Comparison of ENCODE assay signal across 8 mouse cellular contexts in genomic region chr1:104769250-104769607, GRCm38 (mm10). TPM values are rescaled to one million over a fixed set of nuclear protein-coding genes. Genes with fewer than 3 reads are reported as not detected.
DNase-seq lines count a peak whose midpoint lies in the region; ATAC-seq and TF ChIP-seq lines count a peak whose summit lies in the region.

No protein-coding gene starts in this region.

- peak overlapping the region; percentile 21; the same call in 1 of the 2 replicates for H3K4me3 ChIP-seq in lung, postnatal 0 days (ENCODE audit: low read depth, low read length)
- peak overlapping the region; percentile 63 for H3K4me3 ChIP-seq in hindbrain, embryonic 15.5 days
- H3K4me3 ChIP-seq in midbrain, embryonic 10.5 days: peak overlapping the region; percentile 77
- H3K4me3 ChIP-seq in stomach, postnatal 0 days (ENCODE audit: low read depth, low read length): peak overlapping the region; percentile 36

- H3K4me1 ChIP-seq in lung, postnatal 0 days (ENCODE audit: insufficient read depth, low read depth, low read length): no peaks in the 10 kb centered on the region
- H3K4me1 ChIP-seq in hindbrain, embryonic 15.5 days (replicated peaks): peaks cover 6% of the 10 kb centered on the region
- peaks cover 27% of the 10 kb centered on the region for H3K4me1 ChIP-seq in midbrain, embryonic 10.5 days
- H3K4me1 ChIP-seq in stomach, postnatal 0 days (replicated peaks; ENCODE audit: control insufficient read depth, insufficient read depth): no peaks in the 10 kb centered on the region; the same call in 1 of the 2 replicates

- peak; percentile 8 for DNase-seq in lung, postnatal 0 days (ENCODE audit: low spot score)
- no peak for DNase-seq in lung, postnatal 10 days
- peak; percentile 59 for DNase-seq in embryo, embryonic 11 days
- peak; percentile 66 for DNase-seq in midbrain, embryonic 10.5 days (ENCODE audit: low spot score)
- DNase-seq in stomach, postnatal 0 days (ENCODE audit: low spot score): peak; percentile 18
- no peak for DNase-seq in spleen, postnatal 10 days (ENCODE audit: low spot score in 2 of 2)
- DNase-seq in lung, adult 18-20 months: no peak

- no peaks in the 10 kb centered on the region for H3K36me3 ChIP-seq in lung, postnatal 0 days (ENCODE audit: insufficient read depth, low read length)
- no peaks in the 10 kb centered on the region for H3K36me3 ChIP-seq in hindbrain, embryonic 15.5 days
- no peaks in the 10 kb centered on the region for H3K36me3 ChIP-seq in midbrain, embryonic 10.5 days
- H3K36me3 ChIP-seq in stomach, postnatal 0 days (ENCODE audit: control insufficient read depth, insufficient read depth, low read length): no peaks in the 10 kb centered on the region

- no peak overlapping the region for H3K9ac ChIP-seq in lung, postnatal 0 days (replicated peaks; ENCODE audit: low read depth)
- peak overlapping the region; percentile 68 for H3K9ac ChIP-seq in hindbrain, embryonic 15.5 days
- no peak overlapping the region for H3K9ac ChIP-seq in stomach, postnatal 0 days (ENCODE audit: low read length)

- TF ChIP-seq CTCF in lung, postnatal 0 days (IDR thresholded peaks at IDR 0.05): no peak
- 0 out of 2 replicates have a peak, but pooled peaks have one; percentile 2 for TF ChIP-seq CTCF in stomach, postnatal 0 days (IDR thresholded peaks at IDR 0.05; ENCODE audit: low read depth)

- no peak overlapping the region for H3K27ac ChIP-seq in lung, postnatal 0 days (ENCODE audit: low read length)
- H3K27ac ChIP-seq in hindbrain, embryonic 15.5 days (replicated peaks): peak overlapping the region; percentile 73
- H3K27ac ChIP-seq in midbrain, embryonic 10.5 days (replicated peaks): peak overlapping the region; percentile 78
- H3K27ac ChIP-seq in stomach, postnatal 0 days (replicated peaks): no peak overlapping the region

- peak overlapping the region; percentile 55 for H3K4me2 ChIP-seq in lung, postnatal 0 days (replicated peaks; ENCODE audit: low read depth, low read length)
- peak overlapping the region; percentile 99 for H3K4me2 ChIP-seq in hindbrain, embryonic 15.5 days
- peak overlapping the region; percentile 66 for H3K4me2 ChIP-seq in stomach, postnatal 0 days (replicated peaks; ENCODE audit: low read depth)

- 1% methylated on average over 12 of the region's 12 CpGs for WGBS in lung, postnatal 0 days
- 0% methylated on average over 12 of the region's 12 CpGs for WGBS in hindbrain, embryonic 15.5 days
- 2% methylated on average over 12 of the region's 12 CpGs for WGBS in midbrain, embryonic 10.5 days
- WGBS in stomach, postnatal 0 days: 1% methylated on average over 12 of the region's 12 CpGs

- TF ChIP-seq EP300 in lung, postnatal 0 days (IDR thresholded peaks at IDR 0.05): no peak
- no peak for TF ChIP-seq EP300 in stomach, postnatal 0 days (optimal IDR thresholded peaks at IDR 0.05)

- ATAC-seq in lung, postnatal 0 days: no peak; the same call in 1 of the 2 replicates
- peak; percentile 79 for ATAC-seq in hindbrain, embryonic 15.5 days (ENCODE audit: low FRiP score, low read depth)
- no peak for ATAC-seq in stomach, postnatal 0 days (ENCODE audit: low FRiP score, low TSS enrichment)

- H3K27me3 ChIP-seq in lung, postnatal 0 days (replicated peaks; ENCODE audit: insufficient read depth, low read length): 0 out of 2 replicates have a peak, but pooled peaks cover 5% of the 10 kb centered on the region
- H3K27me3 ChIP-seq in hindbrain, embryonic 15.5 days: no peaks in the 10 kb centered on the region
- peaks cover 29% of the 10 kb centered on the region for H3K27me3 ChIP-seq in midbrain, embryonic 10.5 days (ENCODE audit: low read depth, poor library complexity, severe bottlenecking)
- 0 out of 2 replicates have a peak, but pooled peaks cover 3% of the 10 kb centered on the region for H3K27me3 ChIP-seq in stomach, postnatal 0 days (ENCODE audit: control insufficient read depth, insufficient read depth, low read length)

- H3K9me3 ChIP-seq in lung, postnatal 0 days (ENCODE audit: low read length): no peaks in the 10 kb centered on the region
- no peaks in the 10 kb centered on the region for H3K9me3 ChIP-seq in hindbrain, embryonic 15.5 days
- H3K9me3 ChIP-seq in midbrain, embryonic 10.5 days (replicated peaks): no peaks in the 10 kb centered on the region
- H3K9me3 ChIP-seq in stomach, postnatal 0 days (ENCODE audit: control insufficient read depth, low read length): no peaks in the 10 kb centered on the region

RNA-seq across cellular contexts. Expression of gene Cdh20, which starts 0.9 kb away (rescaled TPM):
- 0.04 and 0.05 TPM in 2 replicates for polyA plus RNA-seq in lung, postnatal 0 days (2015; fragmentation: Nextera tagmentation; extraction: Ambion mirVana)
- polyA plus RNA-seq in hindbrain, embryonic 15.5 days (2015; fragmentation: Nextera tagmentation; extraction: Ambion mirVana): 4.4 and 5.0 TPM in 2 replicates
- 1.4 and 1.7 TPM in 2 replicates for polyA plus RNA-seq in midbrain, embryonic 10.5 days (2016; fragmentation: Nextera tagmentation; extraction: Ambion mirVana)
- polyA plus RNA-seq in stomach, postnatal 0 days (2015; fragmentation: Nextera tagmentation; extraction: Ambion mirVana): 0.07 and 0.10 TPM in 2 replicates

Comparison
In these comparisons a context has a peak if more than half of its experiments do, and no peak if none do; other contexts are left out.
1. DNase-seq: peak in lung, postnatal 0 days (single experiment), embryo, embryonic 11 days (single experiment), midbrain, embryonic 10.5 days (single experiment) and stomach, postnatal 0 days (single experiment); none in lung, postnatal 10 days (single experiment), spleen, postnatal 10 days (0 of 2) and lung, adult 18-20 months (0 of 2).
2. H3K27ac ChIP-seq: peak in hindbrain, embryonic 15.5 days (single experiment) and midbrain, embryonic 10.5 days (single experiment); none in lung, postnatal 0 days (single experiment) and stomach, postnatal 0 days (single experiment).
3. H3K4me3 ChIP-seq: peak in every context shown above with its lines; median percentile 77 in midbrain, embryonic 10.5 days; 63 in hindbrain, embryonic 15.5 days; 36 in stomach, postnatal 0 days; 21 in lung, postnatal 0 days.
4. Peak in every context shown above with its lines, with median percentiles within 50 percentile points of each other: H3K4me2 ChIP-seq.